Mouse (Mus musculus) frontal cortex, postnatal 25 days (tissue): Measurements from ENCODE around the gene Hipk4.

Experiments used
- DNase-seq, 2 experiments: peaks; one replicate each; pipeline ENCODE4 v3.0.0; 2022; ENCODE audit warnings: low spot score in 2 of 2

Gene Hipk4

DNA sequence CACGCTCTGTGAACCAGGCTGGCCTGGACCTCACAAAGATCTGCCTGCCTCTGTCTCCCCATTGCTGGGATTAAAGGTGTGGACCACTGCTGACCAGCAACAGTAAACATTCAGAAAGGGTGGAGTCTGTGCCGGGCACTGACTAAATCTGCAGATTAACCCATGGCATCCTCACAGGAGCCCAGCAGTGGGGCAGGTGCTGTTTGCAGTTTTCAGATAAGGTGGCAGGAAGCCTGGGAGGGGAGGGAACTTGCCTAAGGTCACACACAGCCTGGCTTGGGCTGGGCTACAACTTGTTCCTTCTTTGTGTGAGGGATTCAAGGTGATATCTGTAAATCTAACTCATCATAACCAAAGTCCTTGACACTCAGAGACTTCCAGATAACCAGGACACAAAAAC lies 17.5 kb downstream of the Hipk4 start:
- DNase-seq: no peak

DNA sequence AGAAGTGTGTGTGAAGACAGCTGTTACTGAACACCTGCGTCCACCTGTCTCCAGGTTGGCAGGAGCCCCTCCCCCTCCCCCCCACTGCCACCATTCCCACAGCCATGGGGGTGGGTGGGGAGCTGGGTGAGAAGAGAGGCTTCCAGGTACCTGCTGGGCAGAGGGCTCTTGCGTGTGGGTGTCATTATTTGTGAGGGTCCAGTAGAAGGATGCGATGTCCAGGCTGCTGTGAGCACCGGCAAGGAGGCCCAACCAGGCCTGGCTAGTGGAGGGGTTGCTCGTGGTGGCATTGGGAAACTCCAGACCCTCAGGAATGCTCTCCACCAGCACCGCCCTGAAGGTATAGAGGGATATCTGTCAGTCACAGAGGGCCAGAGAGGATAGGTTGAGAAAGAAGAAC lies 17.9 kb downstream of the Hipk4 start:
- DNase-seq: no peak

- DNase-seq: peak; percentile 62 to 69
Observed at GRCm38 (mm10) chr7:27541431-27541830, 18.4 kb downstream of the Hipk4 start.

- no peak for DNase-seq
Observed at GRCm38 (mm10) chr7:27541922-27542321, 18.9 kb downstream of the Hipk4 start.

DNA sequence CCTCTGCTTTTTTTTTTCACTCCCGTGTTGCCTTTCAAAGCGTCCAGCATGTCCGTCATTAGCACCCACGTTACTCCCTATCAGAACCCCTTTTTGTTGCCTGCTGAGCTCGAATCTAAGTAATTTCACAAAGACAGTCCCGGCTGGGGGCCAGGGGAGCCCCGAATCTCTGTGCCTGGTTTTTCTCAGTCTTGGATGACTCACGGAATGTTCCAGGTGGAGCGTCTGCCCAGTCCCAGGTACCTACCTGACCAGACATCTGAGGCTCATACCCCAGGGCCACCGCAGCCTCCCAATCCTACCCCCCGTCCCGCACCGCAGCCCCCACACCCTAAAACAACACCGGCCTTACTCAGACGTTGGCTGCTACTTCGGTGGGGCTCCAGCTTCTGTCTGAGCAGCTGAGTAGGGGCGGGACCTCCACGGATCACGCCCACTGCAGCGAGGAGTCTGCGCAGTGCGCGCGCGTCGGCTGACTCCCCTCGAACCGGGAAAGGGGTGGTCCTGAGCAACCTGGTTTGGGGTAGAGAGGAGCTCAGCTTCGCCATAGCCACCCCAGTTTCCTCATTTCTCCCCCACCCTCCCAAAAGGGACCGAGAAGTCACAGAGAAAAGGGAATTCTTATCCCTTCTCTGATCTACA lies 19.4 kb downstream of the Hipk4 start:
- DNase-seq: peak; percentile 73 to 86

GRCm38 (mm10) chr7:27543065-27543464 lies 20.0 kb downstream of the Hipk4 start:
- DNase-seq: no peak

GRCm38 (mm10) chr7:27543851-27544250 lies 20.8 kb downstream of the Hipk4 start:
- no peak for DNase-seq

DNA sequence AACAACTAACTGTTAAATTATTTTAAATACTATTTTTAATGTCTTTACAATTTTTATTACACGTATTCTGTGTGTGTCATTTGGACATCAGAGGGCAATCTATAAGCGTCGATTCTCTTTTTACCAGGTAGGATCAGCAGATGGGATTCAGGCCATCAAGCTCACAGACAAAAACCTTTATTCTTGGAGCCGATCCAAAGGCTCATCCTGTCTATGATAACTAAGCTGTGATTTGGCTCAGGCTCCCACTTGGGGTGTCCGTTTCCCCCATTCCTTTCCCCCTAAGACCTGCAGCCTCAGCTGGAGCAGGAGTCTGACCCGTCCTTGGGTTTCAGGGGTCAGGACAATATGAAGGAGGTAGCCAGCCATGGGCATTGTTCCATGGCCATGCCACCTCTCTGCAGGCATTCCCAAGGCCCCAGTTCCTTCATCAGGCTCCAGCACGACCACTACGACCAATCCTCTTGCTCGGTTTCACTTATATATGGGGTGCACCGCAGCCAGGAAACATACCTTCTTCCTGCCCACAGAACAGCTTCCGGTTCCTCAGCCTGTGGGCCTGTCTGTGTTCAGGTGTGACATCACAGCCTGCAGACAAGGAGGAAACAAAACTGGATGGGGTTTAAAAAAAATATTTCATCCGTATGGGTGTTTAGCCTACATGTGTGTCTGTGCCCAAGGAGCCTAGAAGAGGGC lies 21.8 kb downstream of the Hipk4 start:
- DNase-seq: no peak

DNA sequence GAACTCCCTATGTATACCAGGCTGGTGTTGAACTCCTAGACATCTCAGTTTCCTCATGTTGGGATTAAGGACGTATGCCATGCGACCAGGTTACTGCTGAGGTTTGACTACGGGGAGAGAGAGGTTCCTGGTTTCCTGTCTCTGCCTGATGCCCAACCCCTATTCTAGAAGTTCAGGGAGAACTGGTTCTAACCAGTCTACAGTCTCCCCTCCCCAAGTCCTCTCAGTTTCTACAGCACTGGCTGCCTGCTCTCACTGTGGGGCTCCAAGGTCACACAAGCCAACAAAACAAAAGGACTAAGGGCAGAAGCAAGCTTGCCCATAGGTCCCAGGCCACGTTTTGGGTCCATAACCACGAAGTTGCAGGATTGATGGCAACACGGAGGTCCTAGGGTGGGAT lies 26.5 kb downstream of the Hipk4 start:
- no peak for DNase-seq

DNA sequence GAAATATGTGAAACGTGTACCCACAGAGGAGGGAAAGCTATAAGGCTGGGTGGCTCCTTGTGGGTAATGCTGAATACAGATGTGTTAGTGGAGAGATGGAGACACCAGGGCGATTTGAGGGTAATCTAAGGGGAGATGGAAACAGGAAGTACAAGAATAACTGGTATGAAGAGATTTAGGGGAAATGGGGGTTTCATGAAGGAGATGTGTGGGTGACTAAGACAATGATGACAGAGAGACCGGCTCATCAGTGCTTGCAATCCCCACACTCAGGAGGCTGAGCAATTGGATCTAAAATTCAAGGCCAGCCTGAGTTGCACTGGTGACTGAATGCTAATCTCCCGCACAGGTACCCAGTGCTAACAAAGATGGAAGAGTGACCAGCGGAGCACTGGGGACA lies 29.0 kb downstream of the Hipk4 start:
- no peak for DNase-seq

DNA sequence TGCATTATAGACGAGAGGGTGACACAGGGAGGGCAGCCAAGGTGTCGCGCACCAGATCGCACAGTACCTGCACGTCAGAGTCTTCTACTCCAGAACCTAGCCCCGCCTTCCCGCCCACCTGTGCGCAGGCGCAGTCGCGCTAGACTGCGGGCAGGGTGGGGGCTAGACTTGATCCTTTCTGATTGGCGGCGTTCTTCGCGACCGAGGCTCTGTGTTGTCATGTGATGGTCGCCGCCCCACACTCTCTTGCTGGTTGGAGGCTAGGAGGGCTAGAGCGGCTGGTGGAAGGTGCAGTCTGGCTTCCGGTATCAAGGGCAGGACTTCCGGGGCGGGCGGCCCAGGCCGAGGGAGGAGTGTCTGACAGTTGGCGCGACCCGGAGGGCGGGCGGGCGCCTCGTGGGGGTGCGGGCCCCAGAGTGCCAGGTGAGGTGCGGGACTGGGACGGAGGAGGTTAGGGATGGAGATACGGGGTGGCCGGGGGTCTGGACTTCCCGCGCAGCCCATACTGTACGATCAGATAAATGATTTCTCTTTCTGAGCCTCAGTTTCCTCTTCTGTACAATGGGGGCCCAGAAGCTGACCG lies 30.0 kb downstream of the Hipk4 start, which contains the start of the genes Pld3 and 2310022A10Rik:
Gene Pld3, minus strand, starts transcription at position 288 of the 583 bp plus-strand sequence.
Gene 2310022A10Rik, plus strand, starts transcription at position 303 of the 583 bp plus-strand sequence.
- peak; percentile 85 to 94 for DNase-seq

GRCm38 (mm10) chr7:27560291-27560887 lies 37.3 kb downstream of the Hipk4 start:
- DNase-seq: no peak

- no peak for DNase-seq
Observed at GRCm38 (mm10) chr7:27560978-27561377, 37.9 kb downstream of the Hipk4 start.

- no peak for DNase-seq
Observed at GRCm38 (mm10) chr7:27569580-27570224, 46.6 kb downstream of the Hipk4 start.

DNA sequence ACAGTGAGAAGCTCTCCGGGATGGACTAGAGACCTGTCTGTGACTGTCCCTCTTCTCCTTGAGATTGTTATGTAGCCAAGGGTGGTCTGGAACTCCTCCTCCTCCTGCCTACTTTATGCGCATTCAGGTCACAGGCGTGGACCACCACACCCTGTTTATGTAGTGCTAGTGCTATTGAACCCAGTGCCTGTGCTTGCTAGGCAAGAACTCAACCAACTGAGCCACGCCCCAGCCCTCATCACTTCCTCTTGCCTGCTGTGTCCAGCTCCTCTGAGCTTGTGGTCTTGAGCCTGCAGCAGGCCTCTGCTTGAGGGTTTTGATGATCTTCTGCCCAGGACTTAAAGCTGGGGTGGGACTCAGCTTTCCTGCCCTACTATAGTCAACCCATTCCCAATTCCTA lies 49.1 kb downstream of the Hipk4 start:
- DNase-seq: no peak

- no peak for DNase-seq
Observed at GRCm38 (mm10) chr7:27574124-27574880, 51.2 kb downstream of the Hipk4 start.

DNA sequence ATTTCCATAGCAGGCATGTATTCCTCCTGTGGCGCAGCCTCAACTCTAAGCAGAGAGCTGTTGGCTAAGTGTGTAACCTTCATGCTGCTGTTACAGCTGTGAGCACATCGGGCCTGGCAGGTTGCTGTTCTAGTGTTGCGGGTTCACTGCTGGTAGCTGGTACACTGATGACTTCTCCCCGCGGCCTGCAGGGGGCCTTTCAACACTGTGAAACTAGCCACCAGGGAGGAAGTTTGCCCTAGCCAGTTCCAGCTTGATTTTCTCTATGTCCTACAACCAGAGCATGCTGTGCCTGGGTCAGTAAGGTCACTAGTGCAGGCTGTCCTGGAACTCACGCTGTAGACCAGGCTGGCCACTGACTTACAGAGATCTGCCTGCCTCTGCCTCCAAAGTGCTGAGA lies 53.8 kb downstream of the Hipk4 start:
- DNase-seq: no peak

DNA sequence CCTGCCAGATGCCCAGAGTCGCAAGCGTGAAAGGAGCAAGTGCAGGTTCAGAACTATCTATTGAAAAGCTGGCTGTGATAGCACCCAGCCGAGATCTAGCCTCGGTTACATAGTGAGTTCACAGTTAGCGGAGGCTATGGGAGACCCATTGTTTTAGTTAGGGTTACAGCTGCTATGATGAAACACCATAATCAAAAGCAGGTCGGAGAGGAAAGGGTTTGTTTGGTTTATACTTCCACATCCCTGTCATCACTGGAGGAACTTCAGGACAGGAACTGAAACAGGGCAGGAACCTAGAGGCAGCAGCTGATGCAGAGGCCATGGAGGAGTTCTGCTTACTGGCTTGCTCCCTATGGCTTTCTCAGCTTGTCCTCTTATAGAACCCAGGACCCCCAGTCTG lies 54.5 kb downstream of the Hipk4 start:
- no peak for DNase-seq

GRCm38 (mm10) chr7:27578465-27578864 lies 55.4 kb downstream of the Hipk4 start:
- no peak for DNase-seq

DNA sequence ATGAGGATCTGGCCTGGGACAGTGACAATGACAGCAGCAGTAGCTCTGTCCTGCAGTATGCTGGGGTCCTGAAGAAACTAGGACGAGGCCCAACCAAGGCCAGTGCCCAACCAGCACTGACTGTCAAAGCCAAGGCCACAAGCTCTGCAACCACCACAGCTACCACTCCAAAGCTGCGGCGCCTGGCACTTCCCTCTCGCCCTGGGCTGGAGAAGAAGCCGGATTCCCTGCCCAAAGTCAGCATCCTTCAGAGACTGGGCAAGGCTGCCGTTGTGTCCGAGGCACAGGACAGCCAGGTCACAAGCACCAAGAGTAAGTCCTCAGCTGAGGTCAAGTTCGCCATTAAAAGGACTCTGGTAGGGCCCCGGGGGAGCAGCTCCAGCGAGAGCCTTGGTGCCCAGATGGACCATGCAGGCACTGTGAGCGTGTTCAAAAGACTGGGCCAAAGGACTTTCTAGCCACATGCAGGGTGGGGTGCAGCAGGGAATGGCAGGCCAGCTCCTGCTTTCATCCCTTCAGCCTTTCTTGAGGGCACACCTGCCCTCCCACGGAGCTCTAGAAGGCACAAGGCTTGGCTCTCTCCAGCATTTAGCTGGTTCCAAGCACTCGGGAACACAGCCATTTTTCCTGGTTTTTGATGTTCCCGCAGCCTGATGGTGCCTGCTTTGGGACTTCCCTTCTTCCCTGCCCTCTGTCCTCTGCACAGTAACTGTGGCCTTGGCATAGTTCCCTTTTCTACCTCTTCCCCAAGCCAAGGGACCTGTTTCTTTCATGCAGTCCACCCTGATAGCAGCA lies 57.5 kb downstream of the Hipk4 start:
- DNase-seq: no peak
